Mouse (Mus musculus) cerebellum, postnatal 36 days (tissue): ENCODE data around the gene Il17c.

ENCODE experiments used
- DNase-seq, 2 experiments: peaks; one replicate each; pipeline ENCODE4 v3.0.0; 2021 to 2022; ENCODE audit warnings: mixed read lengths in 2 of 2

The Il17c gene

DNA sequence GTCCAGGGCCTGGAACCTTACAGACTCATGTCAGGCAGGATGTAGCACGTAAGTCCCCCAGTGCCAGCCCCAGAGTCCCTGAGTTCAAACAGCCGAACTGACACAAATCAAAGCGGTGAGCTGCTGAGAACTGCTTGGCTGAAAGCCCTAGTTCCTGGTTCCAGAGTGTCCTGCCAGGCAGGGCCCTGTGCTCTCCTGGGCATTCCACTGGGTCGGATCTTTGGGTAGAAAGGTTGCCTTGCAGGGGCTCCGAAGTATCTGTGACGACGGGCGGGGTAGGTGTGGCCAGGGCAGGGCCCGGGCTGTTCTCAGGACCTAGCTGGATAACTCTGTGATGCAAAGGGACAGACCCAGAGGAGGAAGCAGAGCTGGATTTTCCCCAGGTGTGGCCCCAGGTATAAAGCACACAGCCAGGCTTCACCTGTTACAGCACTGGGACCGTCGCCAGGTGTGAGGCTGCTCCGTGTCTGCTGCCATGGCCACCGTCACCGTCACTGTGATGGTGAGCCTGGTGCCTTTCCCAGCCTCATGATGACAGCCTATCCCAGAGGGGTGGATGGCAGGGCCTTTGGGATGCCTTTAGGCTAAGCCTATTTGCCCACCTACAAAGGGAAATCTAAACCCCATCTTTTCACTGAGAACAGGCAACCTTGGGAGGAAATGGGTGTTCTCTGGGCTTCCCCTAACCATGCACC, at the start of gene Il17c:
Gene Il17c (plus strand): TSS at position 645 of the 695 bp plus-strand sequence.
- DNase-seq = peak in 1 of 2 experiments; percentile 44

DNA sequence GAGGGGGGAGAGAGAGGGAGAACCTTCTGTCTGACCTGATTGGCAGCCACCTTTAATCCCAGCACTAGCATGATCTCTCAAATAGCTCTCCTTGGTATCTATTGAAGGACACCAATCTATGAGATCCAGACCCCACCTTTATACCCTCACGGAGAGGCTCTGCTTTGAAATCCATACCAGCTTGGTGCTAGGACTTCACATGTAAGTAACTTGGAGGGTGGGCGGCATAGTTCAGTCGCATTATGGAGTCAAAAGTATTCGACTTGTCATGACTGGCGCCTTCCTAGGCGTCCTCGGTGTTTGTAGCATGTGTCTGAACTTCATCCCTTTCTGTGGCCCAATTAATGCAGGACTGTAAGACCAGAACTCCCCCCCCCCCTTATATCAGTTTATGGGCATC, 46.5 kb upstream of the Il17c start:
- DNase-seq = no peak

DNA sequence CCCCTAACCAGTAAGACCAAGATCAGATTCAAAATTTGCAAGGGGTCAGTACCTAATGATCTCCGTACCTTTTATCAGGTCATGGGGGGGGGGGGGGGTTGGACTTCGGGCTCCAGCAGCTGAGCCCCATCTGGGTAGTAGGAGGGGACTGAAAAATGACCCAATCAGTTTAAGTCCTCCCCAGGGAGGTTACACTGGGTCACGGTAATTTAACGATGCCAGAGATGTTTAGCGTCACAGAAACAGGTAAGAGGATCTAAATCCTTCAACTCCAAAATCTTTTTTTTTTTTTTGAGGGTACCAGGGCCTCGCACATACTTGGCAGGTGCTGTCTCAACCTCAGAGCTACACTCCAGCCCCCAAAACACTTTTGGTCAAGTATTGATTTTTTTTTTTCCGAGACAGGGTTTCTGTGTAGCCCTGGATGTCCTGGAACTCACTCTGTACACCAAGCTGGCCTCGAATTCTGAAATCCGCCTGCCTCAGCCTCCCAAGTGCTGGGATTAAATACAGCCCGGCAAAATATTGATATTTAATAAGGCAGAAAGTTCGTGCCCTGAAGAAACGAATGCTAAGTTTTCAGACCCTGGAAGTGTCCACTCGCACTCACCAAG, 46.0 kb upstream of the Il17c start:
- no peak for DNase-seq

DNA sequence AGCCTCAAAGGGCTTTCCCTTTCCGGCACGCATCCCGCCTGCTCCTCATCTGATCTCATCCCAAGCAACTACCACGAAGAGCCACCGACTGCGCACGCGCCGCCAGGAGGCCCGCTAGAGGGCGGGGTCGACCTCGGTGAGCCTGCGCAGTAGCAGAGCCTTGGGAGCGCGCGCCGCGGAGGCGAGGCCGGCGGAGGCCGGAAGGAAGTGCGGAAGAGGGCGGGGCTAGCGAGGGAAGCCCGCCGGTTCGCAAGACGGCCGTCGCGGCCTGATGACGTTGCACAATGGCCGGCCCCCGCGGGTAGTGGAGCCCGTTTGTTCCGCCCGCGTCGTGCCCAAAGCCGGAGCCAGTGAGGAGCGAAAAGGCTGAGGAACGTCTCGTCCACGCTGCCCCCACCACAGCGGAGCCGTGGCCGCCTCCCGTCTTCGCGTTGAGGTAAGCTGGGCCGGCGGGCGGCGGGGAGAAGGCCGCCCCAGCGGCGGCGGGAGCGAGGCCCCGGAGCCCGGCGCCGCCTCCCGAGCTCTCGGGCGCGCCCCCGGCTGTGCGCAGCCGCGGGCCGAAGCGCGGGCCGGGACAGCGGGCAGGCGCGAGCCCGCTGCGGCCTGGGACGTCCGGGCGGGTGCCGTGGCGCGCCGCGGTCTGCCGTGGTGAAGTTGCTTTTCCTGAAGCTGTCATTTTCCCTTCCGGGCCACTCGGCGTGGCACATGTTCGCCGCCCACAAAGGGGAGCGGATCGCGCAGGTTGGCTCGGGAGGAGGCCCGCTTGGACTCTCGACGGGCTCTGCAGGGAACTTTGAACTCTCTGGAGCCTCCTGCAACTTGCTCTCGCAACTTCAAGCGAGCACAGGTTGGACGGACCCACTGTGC, 45.2 kb upstream of the Il17c start, which contains the start of gene Zc3h18:
Gene Zc3h18 (plus strand): TSS at position 245 of the 867 bp plus-strand sequence.
- DNase-seq = peak; percentile 99 to 100

DNA sequence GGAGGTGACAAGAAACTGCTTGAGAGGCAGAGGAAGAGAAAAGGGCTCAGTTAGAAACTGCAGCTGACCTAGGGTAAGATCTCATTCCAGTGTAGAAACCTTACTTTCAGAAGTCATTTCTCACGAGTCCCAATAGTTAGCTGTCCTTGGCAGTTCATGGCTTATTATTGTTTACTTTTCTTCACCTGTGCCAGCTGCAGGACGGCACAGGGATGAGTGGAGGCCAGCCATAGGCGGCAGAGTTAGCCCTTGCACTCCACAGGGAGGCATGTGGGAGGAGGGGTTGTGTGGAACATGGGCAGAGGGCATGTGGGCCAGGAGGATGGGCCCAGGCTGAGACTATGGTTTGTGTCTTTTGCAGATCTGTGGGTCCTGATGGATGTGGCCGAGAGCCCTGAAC, 38.8 kb upstream of the Il17c start:
- DNase-seq = no peak

DNA sequence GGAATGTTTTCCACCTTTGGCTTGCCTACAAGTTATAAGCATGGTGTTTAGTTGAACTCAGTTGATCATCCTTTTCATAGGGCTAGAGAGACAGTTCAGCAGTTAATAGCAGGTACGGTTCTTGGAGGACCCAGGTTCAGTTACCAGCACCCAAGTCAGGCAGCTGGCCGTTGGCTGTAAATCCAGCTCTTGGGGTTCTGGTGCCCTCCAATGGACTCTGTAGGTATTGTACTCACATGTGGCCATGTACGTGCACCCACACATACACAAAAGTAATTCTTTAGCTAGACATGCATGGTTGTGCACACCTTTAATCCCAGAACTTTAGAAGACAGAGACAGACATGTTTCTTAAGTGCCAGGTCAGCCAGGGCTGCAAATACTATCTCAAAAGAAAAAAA, 32.5 kb upstream of the Il17c start:
- DNase-seq = no peak

DNA sequence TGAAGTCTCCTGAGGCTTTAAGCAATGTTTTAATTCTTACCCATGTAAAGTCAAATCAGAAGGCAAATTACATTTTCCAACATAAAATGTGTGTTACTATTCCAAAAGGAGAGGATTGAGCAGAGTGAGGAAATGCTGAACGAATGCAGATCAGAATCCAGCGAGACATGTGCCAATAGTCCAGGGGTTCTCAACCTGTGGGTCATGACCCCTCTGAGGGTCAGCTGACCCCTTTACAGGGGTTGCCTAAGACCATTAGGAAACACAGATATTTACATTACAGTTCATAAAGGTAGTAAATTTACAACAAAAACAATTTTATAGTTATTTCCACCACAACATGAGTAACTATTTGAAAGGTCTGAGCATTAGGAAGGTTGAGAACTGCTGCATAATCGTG, 31.1 kb upstream of the Il17c start:
- no peak for DNase-seq

DNA sequence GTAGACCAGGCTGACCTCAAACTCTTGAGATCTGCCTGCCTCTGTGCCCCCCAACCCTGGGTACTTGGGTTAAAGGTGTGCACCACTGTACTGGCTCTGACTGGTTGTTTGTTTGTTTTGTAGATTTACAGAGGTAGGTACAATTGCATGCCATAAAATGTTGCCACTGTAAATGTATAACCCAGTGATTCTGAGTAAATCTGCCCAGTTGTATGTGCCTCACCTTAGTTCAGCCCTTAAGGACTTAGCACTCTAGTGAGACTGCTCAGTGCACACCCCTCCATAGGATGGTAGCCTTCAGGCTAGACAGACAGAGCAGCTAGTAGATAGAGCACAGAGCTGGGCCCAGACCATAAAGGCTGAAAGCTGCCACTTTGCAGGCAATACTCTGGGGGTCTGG, 28.1 kb upstream of the Il17c start:
- no peak for DNase-seq

DNA sequence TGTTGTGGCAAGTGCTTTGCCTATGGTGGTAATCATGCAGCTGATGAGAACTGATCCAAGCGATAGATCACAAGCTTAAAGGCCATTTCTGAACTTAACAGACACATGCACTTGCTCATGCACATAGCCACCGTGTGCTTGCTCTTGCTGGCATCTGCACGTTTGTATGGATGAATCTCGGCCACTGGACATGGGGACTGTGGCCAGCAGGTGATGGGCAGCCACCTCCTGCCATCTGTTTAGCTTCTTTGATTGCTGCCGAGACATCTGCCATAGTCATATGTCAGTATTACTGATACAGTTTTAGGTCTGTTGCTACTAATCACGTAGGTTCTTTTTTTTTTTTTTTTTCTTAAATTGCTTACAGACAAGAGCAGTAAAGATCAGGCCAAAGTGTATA, 26.5 kb upstream of the Il17c start:
- peak; percentile 45 to 54 for DNase-seq

DNA sequence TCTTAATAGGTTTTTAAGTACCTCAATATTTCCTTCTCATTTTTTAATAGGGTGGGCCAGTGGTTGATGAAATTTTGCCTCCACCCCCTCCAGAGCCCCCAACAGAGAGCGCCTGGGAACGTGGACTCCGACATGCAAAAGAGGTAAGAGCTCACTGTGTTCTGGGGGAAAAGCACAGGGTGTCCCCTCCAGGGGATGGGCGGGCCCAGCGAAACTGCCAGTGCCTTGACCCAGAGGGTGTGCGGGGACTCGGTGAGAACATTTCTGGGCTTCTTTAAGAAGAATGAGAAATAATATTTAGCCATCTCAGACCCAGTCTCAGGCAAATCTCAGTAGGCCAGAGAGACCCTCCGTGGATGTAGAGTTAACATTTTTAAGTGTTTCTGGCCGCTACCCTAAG, 23.6 kb upstream of the Il17c start:
- no peak for DNase-seq

DNA sequence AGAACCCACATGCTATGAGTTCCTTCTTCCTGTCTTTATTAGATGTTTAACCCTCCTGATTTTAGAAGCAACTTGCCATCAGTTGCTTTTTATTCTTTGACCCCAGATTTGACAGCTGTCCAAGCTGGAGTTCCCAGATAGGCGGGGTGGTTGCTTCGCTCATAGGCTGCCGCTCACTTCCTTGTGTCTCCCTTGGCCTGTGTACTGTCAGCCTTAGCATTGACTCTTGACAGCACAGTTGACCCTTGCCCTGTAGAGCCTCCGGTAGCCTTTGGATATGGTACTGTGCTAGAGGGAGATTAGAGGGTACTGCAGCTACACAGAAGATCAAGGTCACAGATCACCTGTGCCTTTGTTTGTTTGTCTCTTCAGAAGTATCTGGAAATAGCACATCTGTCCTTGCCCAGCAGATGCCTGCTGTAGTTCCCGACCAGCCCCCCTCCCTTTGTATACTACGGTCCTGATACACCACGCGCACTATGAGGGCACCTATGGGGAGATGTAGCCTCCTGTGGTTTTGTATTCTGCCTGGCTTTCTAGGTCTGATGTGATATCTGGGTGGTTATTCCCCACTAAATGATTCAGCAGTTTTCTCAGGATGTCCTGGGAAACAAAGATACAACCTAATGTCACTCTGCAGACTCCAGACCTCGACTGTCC, 16.5 kb upstream of the Il17c start:
- DNase-seq = no peak

DNA sequence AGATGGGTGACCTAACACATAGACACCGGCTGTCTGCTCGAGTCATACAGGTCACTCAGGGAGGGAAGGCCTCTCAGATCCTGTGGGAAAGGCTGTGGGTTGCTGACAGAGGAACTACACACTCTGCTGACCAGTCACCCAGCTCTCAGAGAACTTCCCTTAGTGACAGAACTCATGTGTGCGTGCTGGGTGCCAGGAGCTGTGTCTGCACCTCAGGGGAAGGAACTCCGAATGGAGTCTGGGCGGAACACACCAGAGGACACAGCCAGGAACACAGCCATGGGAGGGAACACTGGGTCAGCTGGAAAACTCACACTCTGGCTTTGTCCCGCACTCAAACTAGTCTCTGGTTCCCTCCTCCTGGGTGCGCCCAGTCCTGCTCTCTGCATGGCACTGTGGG, 14.1 kb upstream of the Il17c start:
- no peak for DNase-seq

DNA sequence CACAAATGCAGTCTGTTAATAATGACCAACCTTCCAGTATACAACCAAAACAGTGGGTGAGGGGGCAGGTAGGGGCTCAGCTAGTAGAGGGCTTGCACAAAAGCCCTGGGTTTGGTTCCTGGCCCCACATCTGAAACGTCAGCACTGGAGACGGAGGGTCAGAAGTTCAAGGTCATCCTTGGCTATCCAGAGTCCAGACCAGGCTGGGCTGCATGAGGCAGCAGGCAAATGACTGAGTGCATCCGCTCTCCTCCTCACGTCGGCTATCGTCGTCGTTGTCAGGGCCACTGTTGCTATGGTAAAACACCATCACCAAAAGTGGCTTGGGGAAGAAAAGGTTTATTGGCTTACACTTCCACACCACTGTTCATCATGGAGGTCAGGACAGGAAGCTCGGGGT, 7.5 kb upstream of the Il17c start:
- no peak for DNase-seq

DNA sequence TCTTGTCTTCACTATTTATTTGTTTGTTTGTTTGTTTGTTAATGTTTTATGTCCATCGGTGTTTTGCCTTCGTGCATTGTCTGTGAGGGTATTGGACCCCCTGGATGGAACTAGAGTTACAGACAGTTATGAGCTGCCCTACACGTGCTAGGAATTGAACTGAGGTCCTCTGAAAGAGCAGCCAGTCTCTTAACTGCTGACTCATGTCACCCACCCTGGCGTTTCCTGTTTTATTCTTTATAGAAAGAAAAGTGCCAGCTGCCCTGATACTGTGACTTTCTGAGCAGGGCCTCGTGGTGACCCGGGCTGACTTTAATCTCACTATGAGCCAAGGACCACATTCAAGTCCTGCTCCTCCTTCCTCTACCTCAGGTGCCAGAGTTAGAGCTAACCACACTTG, 6.3 kb upstream of the Il17c start:
- DNase-seq = no peak

DNA sequence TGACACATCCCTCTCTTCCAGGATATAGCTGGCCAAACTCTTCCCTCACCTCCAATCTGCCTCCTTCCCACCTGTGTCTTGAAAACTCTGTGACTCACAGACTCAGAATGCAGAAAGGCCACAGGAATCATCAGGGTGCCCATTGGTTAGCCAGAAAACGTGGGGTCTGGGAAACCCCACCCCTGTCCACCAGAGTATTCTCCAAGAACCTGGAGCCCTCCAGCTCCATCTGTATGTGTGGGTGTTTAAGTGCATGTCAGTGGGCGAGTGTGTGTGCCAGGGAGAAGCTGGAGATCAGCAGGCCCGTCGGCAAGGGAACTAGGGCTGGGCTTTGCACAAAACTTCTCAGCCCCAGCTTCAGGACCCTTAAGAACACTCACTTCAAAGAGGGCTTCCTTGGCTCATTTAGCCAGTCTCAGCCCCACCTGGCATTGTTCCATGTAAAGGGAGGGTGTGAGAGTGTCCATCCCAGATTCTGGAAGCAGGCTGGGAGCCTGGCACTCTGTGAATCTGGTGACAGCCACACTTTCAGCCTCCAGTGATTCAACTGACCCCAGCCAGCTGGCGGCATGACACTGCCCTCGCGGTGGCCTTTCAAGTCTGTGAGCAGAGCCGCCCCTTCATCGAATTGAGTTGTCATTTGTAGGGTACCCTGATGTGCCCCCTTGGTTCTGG, 1.8 kb upstream of the Il17c start:
- DNase-seq = peak in 1 of 2 experiments; percentile 32

DNA sequence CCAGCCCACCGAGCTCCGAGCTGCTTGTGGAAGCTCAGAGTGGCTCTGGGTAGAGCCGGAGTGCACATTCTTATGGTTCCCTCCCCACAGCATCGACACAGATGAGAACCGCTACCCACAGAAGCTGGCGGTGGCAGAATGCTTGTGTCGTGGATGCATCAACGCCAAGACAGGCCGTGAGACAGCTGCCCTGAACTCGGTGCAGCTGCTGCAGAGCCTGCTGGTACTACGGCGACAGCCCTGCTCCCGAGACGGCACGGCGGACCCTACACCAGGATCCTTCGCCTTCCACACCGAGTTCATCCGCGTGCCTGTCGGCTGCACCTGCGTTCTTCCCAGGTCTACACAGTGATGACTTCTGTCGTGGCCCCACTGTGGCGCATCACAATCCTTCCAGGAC, 1.4 kb downstream of the Il17c start:
- no peak for DNase-seq

DNA sequence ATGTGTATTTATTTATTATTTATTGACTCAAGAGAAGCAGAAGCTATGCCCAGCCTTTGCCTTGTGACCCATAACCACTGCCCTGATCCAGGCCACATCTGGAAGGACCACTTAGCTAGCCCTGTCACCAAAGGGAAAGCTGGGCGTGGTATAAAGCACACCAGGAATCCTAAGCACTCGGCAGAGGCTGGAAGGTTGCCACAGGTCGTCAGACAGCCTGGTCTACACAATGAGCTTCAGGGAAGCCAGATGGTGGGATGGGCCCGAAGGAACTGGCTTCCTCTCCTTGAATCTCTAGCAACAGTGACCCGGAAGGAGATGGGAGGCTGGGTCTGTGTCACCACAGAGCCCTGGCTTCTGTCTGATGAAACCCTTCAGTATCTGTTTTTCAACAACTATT, 1.8 kb downstream of the Il17c start:
- DNase-seq = no peak

DNA sequence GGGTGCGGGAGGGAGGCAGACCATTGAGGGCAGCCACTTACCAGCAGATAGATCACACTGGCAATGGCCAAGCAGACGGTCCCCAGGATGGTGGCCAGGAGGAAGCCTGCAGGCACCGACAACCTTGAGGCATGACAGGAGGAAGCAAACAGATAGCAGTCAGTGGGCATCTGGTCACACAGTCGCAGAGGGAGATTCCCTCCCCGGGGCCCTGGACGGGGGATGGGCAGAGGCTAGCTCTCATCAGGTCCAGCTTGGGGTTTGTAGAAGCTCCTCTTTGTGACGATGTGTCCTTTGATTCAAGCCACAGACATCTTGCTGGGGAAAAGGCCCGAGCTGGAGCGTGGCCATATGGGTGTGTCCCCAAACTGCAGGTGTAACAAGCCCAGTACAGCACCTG, 4.3 kb downstream of the Il17c start:
- DNase-seq = no peak

DNA sequence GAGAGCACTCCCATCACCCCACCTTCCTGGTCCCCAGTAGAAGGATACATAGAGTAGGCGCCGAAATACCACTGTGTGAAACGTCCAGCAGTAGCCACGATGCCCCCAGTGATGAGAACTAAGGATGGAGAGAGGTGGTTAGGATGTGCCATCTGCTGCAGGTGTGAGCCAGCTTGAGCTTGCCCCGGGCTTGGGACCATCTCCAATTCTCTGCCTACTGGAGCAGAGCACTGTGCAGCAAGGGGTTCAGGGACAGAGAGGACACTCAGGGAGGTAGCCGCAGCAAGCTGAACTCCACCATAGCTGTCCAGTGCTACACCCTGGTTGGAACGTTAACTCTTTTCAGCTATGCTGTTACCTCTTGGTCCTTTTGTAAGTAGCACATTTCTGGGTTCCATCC, 5.8 kb downstream of the Il17c start:
- no peak for DNase-seq

DNA sequence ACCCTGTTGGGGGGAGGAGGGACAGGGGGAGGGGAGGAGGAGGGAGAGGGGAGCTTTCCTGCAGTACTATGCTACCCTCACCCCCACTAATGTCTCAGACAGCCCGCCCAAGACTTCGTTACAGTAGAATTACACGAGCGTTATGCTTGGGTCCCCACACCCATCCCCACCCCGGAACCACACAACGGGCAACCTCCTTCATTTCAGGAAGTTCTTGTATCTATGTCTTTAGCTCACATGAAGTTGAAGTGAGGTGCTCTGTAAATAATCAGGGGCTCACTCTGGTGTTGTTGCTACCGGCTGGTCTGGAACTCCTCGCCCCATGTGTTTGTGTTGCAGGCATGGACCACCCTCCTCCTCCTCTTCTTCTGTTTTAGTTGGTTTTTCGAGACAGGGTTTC, 6.3 kb downstream of the Il17c start:
- DNase-seq = no peak

DNA sequence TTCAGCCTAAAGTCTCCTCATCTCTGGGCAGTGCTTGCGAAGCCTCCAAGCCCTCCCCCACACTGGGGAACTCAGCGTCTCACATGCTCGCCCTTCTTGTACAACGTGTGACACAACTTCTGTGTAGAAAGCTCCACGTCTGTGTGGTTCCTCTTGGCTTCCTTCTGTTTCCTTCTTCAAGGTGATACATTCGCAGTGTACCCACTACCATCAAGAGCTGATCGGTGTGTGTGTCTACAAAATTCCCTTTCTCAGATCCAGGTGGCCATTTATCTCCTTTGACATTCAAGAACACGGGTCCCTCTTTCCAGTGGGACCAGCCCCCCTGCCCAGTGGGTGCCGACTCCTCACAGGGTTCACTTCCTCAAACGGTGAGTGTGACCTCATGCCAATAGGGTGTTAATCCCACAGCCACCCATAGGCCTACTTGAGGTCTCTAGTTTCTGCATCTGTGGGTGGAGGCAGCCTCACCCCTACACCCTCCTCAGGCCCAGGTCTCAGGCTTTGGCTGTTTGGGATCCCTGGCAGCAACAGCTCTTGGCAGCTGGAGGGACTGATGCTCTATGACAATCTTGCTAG, 8.3 kb downstream of the Il17c start:
- no peak for DNase-seq

DNA sequence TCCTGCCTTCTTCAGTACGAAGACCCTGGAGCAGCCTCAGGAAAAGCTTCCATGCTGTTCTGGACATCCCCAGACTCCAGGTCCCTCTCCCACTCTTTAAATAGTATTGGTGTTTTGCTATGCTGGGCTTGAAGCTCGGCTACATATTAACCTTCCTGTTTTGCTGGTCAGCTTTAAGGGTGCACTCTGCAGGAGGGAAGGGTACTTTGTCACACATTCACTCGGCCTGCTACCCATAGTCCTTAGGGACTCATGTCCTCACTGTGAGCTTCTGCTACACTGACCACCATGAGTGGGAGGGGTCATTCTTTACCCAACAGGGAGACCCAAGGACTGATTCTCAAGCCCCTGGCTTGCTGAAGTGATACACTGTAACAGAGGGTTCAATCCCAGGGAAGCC, 8.8 kb downstream of the Il17c start:
- DNase-seq = no peak
